Mouse (Mus musculus): ENCODE measurements around the gene Palm2. TPM values are rescaled to one million over a fixed set of nuclear protein-coding genes. Genes with fewer than 3 reads are reported as not detected.

The Palm2 gene
- polyA plus RNA-seq, 1 experiment from 2014 or later: 8.6 TPM

DNA sequence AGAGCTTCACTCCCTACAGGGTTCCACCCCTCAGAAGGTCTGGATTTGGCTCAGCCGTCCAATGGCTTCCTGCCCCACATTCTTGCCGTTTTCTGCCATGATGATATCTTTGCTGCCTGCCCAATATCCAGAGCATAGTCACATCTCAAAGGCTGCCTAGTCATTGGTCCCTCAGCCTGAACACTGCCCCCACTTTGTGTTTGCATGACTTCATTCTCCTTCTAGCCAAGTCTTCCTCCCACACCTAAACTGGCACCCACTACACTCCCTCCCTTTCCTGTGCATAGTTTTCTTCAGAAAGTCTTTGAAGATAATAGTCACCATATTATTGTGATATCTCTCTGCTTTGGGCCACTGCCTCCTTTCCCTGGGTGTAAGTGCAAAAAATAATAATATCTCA, 123.1 kb downstream of the Palm2 start:
- Histone ChIP-seq H3K4me3 (no peak overlapping the region), H3K9me3 (no peaks in the 10 kb centered on the region), H3K27me3 (no peaks in the 10 kb centered on the region), H3K27ac (no peak overlapping the region), H3K4me1 (peaks cover 57% of the 10 kb centered on the region), H3K36me3 (no peaks in the 10 kb centered on the region), H3K4me2 (no peak overlapping the region), H3K9ac (no peak overlapping the region)
- 80% methylated on average over 2 of the region's 2 CpGs for WGBS
- ATAC-seq (ENCODE audit: insufficient number of reproducible peaks, low FRiP score, low TSS enrichment, low read depth): no peak

DNA sequence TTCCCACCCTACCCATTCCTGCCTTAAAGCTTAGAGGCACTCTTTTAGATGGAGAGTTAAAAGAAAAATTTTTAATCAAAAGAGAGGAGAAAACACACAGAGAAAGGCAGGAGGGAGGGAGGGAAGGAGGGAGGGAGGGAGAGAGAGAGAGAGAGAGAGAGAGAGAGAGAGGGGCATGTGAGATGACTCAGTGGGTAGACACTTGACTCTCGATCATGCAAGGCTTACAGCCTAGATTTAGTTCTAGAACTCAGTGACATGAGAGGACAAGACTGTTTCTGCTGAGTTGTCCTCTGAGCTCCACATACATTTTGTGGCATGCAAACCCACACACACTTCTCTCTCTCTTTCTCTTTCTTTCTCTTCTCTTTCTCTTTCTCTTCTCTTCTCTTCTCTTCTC, 125.4 kb downstream of the Palm2 start:
- H3K36me3 ChIP-seq: no peaks in the 10 kb centered on the region
- no peaks in the 10 kb centered on the region for H3K9me3 ChIP-seq
- no peak for ATAC-seq (ENCODE audit: insufficient number of reproducible peaks, low FRiP score, low TSS enrichment, low read depth)
- no peak overlapping the region for H3K9ac ChIP-seq
- no peak overlapping the region for H3K27ac ChIP-seq
- H3K4me3 ChIP-seq: no peak overlapping the region
- WGBS: 82% methylated on average over 1 of the region's 1 CpGs
- H3K4me2 ChIP-seq: no peak overlapping the region
- H3K27me3 ChIP-seq: no peaks in the 10 kb centered on the region
- H3K4me1 ChIP-seq: peaks cover 53% of the 10 kb centered on the region

DNA sequence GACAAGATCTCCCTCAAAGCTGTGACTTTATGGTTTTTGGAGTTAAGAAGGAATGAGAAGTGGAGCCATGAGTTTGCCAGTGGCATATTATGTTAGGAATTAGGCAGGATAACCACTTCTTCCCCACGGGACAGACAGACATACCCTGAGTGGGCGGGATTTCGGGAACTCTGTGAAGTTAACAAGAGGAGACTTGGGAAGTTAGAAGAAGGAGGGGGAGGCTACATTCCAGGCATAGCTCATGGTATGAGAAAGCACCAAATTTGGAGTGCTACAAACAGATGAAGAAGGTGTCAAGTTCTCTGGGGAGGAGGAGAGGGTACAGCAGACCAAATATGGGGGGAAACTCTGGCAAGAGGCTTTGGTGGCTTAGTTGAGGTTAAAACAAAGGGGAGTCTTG, 126.0 kb downstream of the Palm2 start:
- ATAC-seq (ENCODE audit: insufficient number of reproducible peaks, low FRiP score, low TSS enrichment, low read depth): peak; percentile 56; the same call in 1 of the 2 replicates
- WGBS: 42% methylated on average over 3 of the region's 3 CpGs
- H3K4me2 ChIP-seq: no peak overlapping the region
- no peaks in the 10 kb centered on the region for H3K27me3 ChIP-seq
- no peaks in the 10 kb centered on the region for H3K9me3 ChIP-seq
- no peak overlapping the region for H3K9ac ChIP-seq
- no peaks in the 10 kb centered on the region for H3K36me3 ChIP-seq
- peak overlapping the region; percentile 14; the same call in 1 of the 2 replicates for H3K27ac ChIP-seq
- H3K4me1 ChIP-seq: peaks cover 49% of the 10 kb centered on the region
- no peak overlapping the region for H3K4me3 ChIP-seq

DNA sequence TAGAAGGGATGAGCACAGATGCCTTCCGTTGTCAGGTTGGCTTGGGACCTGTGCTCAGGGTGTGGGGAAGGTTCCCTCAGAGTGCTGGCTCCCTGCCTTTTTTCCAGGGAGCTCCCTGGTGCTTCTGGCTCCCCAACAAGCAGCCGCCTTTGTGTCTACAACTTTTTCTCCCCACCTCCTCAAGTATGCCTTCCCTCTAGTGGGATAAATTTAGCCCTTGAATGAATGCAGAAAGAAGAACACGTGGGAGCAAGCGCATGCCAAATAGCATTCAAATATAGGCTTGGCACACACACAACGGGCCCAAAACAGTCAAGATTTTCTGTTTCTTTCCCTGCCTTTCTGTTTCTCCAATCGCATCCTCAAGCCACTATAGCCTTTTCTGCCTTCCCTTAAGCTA, 127.0 kb downstream of the Palm2 start:
- Histone ChIP-seq H3K9ac (no peak overlapping the region), H3K27me3 (no peaks in the 10 kb centered on the region), H3K4me1 (peaks cover 43% of the 10 kb centered on the region), H3K9me3 (no peaks in the 10 kb centered on the region), H3K27ac (peak overlapping the region; percentile 87), H3K4me3 (no peak overlapping the region), H3K4me2 (peak overlapping the region; percentile 17; the same call in 1 of the 2 replicates), H3K36me3 (no peaks in the 10 kb centered on the region)
- peak; percentile 36; the same call in 1 of the 2 replicates for ATAC-seq (ENCODE audit: insufficient number of reproducible peaks, low FRiP score, low TSS enrichment, low read depth)
- 21% methylated on average over 6 of the region's 6 CpGs for WGBS

DNA sequence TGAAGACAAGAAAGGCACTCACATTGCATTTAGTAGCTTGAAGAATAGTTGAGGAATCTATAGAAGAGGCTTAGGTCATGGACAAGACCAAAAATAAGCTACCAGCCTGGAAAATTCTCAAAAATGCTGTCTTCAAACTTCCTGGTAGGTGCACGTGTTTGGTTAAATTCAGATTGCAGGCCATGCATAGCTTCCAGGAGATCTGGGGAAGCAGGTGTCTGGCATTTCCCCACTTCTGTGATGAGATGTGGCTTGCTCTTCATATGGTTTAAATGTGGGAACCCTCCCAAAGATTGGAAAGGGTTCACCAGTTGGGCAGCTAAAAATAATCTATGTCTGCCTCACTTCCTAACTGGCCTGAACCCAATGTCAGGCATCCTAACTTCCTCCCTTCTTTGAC, 131.2 kb downstream of the Palm2 start:
- WGBS: 91% methylated on average over 1 of the region's 1 CpGs
- H3K27me3 ChIP-seq: 0 out of 2 replicates have a peak, but pooled peaks cover 2% of the 10 kb centered on the region

DNA sequence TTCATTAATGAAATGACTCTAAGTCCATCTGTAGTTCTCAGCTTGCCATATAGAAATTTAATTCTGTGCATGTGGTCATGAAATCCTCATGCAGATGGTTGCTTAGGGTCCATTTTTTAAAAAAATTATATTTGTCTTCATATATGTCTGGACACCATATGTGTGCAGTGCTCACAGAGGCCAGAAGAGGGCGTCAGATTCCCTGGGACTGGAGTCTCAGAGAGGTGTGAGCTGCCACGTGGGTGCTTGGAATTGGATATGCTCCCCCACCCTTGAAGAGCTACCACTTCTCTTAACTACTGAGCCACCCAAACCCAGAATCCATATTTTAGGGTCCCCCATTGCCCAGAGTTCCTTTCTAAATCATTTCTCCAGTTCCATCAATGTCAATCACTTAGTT, 131.8 kb downstream of the Palm2 start:
- ATAC-seq (ENCODE audit: insufficient number of reproducible peaks, low FRiP score, low TSS enrichment, low read depth): no peak
- H3K27ac ChIP-seq: no peak overlapping the region
- peaks cover 44% of the 10 kb centered on the region for H3K4me1 ChIP-seq
- H3K27me3 ChIP-seq: 0 out of 2 replicates have a peak, but pooled peaks cover 2% of the 10 kb centered on the region
- H3K9me3 ChIP-seq: no peaks in the 10 kb centered on the region
- 57% methylated on average over 2 of the region's 2 CpGs for WGBS
- H3K4me2 ChIP-seq: no peak overlapping the region
- no peak overlapping the region for H3K9ac ChIP-seq
- H3K36me3 ChIP-seq: no peaks in the 10 kb centered on the region
- no peak overlapping the region for H3K4me3 ChIP-seq

More for the DNA sequence above, 131.2 kb downstream of the Palm2 start:
- Histone ChIP-seq H3K27ac (no peak overlapping the region), H3K4me1 (peaks cover 44% of the 10 kb centered on the region), H3K4me2 (no peak overlapping the region), H3K9ac (no peak overlapping the region), H3K4me3 (no peak overlapping the region), H3K36me3 (no peaks in the 10 kb centered on the region), H3K9me3 (no peaks in the 10 kb centered on the region)
- no peak for ATAC-seq (ENCODE audit: insufficient number of reproducible peaks, low FRiP score, low TSS enrichment, low read depth)

DNA sequence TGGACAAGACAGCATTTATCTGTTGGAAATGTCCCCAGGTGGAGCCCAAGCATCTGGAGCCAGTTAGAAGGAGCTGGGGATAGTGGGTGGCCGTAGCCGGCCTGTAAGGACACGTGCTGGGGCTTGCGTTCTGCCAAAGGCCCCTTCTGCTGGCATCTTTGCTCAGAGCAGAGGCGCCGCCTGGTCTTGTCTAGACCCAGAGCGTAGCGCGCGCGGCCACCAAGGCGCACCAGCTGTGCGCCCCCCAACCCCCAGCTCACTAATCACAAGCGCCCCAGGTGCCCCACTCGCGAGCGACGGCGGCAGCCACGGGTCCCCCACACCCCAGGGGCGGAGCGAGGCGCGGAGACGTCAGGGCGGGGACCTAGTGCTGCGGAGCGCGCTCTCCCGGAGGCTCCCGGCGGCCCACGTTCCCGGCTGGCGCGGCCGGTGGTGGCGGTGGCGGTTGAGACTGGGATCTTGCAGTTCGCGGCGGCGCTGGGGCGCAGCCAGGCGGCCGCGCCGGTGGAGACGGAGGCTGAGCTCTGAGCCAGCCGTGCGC, 133.7 kb downstream of the Palm2 start, which contains the start of gene Pakap:
Pakap (plus strand) TSS at position 514 of the 541 bp plus-strand sequence.
- Histone ChIP-seq H3K9me3 (no peaks in the 10 kb centered on the region), H3K4me1 (peaks cover 34% of the 10 kb centered on the region), H3K4me3 (peak within 1 kb of the TSS; percentile 60), H3K9ac (peak within 1 kb of the TSS; percentile 62), H3K36me3 (no peaks in the 10 kb centered on the region), H3K27ac (peak within 1 kb of the TSS; percentile 91), H3K27me3 (0 out of 2 replicates have a peak, but pooled peaks cover 2% of the 10 kb centered on the region), H3K4me2 (peak within 1 kb of the TSS; percentile 89)
- 1% methylated on average over 51 of the region's 51 CpGs for WGBS
- ATAC-seq (ENCODE audit: insufficient number of reproducible peaks, low FRiP score, low TSS enrichment, low read depth): peak; percentile 76

DNA sequence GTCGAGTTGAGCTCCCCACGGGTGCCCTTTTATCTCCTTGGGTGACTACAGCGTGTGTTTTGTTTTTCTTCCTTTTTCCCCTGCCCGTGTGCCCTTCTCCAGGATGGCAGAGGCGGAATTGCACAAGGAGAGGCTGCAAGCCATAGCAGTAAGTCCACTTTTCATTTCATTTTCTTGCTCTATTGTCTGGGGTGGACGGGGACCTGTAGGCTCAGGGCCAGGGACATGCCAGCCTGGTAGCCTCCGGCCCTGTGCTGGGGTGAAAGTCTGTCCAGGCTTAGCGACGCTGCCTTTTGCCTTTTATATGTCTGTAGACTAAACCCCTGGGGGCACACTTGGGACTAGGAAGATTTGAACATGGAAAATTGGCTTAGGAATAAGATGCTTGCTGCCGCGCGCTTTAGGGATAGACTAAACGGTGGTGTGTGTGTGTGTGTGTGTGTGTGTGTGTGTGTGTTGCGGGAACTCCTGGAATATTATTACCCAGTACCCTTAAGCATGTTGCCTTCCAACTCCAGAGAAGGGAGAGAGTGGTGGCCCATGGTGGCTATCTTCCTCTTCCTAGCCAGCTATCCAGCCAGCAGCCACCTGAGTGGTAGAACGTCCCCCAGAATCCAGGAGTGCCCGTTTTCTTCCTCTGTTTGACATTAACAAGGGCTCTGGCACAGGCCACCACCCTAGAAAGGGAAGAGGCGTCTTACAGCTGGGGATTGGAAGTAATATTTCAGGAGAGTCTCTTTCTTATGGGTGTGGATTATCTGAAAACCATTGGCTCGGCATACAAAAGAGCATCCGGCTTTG, 134.4 kb downstream of the Palm2 start:
- no peaks in the 10 kb centered on the region for H3K9me3 ChIP-seq
- peaks cover 34% of the 10 kb centered on the region for H3K4me1 ChIP-seq
- H3K4me3 ChIP-seq: peak overlapping the region; percentile 60
- WGBS: 12% methylated on average over 19 of the region's 19 CpGs
- H3K27me3 ChIP-seq: 0 out of 2 replicates have a peak, but pooled peaks cover 2% of the 10 kb centered on the region
- peak overlapping the region; percentile 62 for H3K9ac ChIP-seq
- H3K36me3 ChIP-seq: no peaks in the 10 kb centered on the region
- peak overlapping the region; percentile 89 for H3K4me2 ChIP-seq
- 0 out of 2 replicates have a peak, but pooled peaks have one; percentile 1 for ATAC-seq (ENCODE audit: insufficient number of reproducible peaks, low FRiP score, low TSS enrichment, low read depth)
- H3K27ac ChIP-seq: peak overlapping the region; percentile 91

DNA sequence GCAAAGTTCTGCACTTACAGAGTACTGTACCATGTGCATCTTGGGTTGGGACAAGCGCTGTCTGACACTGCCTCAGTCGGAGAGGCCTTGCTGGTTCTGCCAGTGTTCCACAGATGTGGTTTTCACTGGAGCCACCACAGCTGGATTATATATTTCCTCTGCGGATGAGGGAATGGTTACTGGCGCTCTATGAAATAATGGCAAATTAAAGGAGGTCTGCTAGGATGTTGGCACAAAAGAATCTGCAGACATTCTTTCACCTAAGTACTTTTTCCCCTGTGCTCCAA, 135.0 kb downstream of the Palm2 start:
- Histone ChIP-seq H3K27ac (peak overlapping the region; percentile 91), H3K4me2 (peak overlapping the region; percentile 89), H3K4me3 (peak overlapping the region; percentile 60), H3K27me3 (0 out of 2 replicates have a peak, but pooled peaks cover 2% of the 10 kb centered on the region), H3K4me1 (peaks cover 34% of the 10 kb centered on the region), H3K36me3 (no peaks in the 10 kb centered on the region), H3K9me3 (no peaks in the 10 kb centered on the region), H3K9ac (no peak overlapping the region)
- WGBS: 25% methylated on average over 4 of the region's 4 CpGs
- ATAC-seq (ENCODE audit: insufficient number of reproducible peaks, low FRiP score, low TSS enrichment, low read depth): peak; percentile 74; the same call in 1 of the 2 replicates

DNA sequence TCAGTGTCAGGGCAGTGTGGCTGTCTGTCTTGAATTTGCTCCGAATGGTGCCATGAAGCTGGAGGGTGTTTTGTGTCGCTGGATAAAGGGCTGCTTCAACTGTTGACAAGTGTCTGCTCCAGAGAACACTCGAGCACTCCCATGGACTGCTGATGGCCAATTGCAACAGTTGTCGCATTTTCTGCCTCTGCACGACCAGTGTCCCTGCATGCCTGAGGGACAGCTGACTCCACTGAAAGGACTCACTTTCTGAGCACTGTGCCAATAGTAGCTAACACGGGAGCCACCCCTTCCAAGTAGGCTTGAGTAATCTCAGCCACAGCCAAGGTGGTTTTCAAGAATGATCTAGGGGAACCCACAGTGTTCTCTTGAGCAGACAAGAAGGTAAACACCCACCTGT, 135.7 kb downstream of the Palm2 start:
- Histone ChIP-seq H3K4me3 (peak overlapping the region; percentile 60), H3K4me1 (peaks cover 37% of the 10 kb centered on the region), H3K9ac (no peak overlapping the region), H3K27ac (peak overlapping the region; percentile 91), H3K9me3 (no peaks in the 10 kb centered on the region), H3K36me3 (no peaks in the 10 kb centered on the region), H3K27me3 (0 out of 2 replicates have a peak, but pooled peaks cover 2% of the 10 kb centered on the region), H3K4me2 (peak overlapping the region; percentile 89)
- WGBS: 46% methylated on average over 6 of the region's 6 CpGs
- no peak for ATAC-seq (ENCODE audit: insufficient number of reproducible peaks, low FRiP score, low TSS enrichment, low read depth)

DNA sequence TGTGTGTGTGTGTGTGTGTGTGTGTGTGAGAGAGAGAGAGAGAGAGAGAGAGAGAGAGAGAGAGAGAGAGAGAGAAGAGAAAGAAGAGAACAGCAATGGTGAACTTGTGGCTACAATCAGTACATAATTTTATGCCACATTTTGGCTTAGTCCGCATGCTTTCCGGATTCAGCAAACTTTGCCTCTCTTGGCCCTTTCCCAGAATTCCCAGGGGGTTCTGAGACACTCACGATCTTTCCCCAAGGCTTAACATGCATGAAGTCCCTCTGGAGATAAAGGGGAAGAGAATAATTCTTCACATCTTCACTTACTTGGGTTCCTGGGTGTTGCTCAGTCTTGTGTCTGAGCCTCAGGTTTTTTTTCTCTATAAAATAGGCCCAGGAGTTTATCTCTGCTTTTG, 136.2 kb downstream of the Palm2 start:
- ATAC-seq (ENCODE audit: insufficient number of reproducible peaks, low FRiP score, low TSS enrichment, low read depth): no peak
- peaks cover 37% of the 10 kb centered on the region for H3K4me1 ChIP-seq
- WGBS: 50% methylated on average over 3 of the region's 3 CpGs

DNA sequence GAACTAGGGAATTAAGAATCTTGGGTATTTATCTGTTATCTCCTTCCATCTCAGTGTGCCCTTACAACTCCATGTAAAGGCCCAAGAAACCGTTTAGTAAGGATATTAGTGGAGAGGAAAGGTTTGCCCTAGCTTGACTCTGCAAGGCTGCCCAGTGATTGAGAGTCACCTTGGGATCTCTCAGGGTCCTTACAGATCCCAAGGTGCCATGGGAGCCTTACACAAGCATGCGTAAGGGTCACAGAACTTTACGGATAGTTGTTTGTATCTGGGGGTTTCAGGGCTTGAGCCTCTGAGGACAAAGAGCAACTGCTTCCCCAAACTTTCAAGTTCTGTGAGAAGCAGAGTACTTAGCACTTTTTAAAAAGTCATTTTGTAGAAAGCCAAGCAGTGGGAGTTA, 140.1 kb downstream of the Palm2 start:
- no peak overlapping the region for H3K27ac ChIP-seq
- no peaks in the 10 kb centered on the region for H3K27me3 ChIP-seq
- H3K4me3 ChIP-seq: no peak overlapping the region
- WGBS: 88% methylated on average over 3 of the region's 3 CpGs
- H3K36me3 ChIP-seq: no peaks in the 10 kb centered on the region
- H3K9ac ChIP-seq: no peak overlapping the region
- ATAC-seq (ENCODE audit: insufficient number of reproducible peaks, low FRiP score, low TSS enrichment, low read depth): no peak
- H3K4me2 ChIP-seq: no peak overlapping the region
- H3K4me1 ChIP-seq: peaks cover 20% of the 10 kb centered on the region
- no peaks in the 10 kb centered on the region for H3K9me3 ChIP-seq

More for the DNA sequence above, 136.2 kb downstream of the Palm2 start:
- no peak overlapping the region for H3K27ac ChIP-seq
- no peak overlapping the region for H3K4me3 ChIP-seq
- H3K36me3 ChIP-seq: no peaks in the 10 kb centered on the region
- H3K9ac ChIP-seq: no peak overlapping the region
- no peaks in the 10 kb centered on the region for H3K9me3 ChIP-seq
- 0 out of 2 replicates have a peak, but pooled peaks cover 2% of the 10 kb centered on the region for H3K27me3 ChIP-seq
- H3K4me2 ChIP-seq: peak overlapping the region; percentile 89; the same call in 1 of the 2 replicates

All from limb, embryonic 15.5 days (tissue).